Mouse (Mus musculus): ENCODE measurements around the gene Ncam1.

DNA sequence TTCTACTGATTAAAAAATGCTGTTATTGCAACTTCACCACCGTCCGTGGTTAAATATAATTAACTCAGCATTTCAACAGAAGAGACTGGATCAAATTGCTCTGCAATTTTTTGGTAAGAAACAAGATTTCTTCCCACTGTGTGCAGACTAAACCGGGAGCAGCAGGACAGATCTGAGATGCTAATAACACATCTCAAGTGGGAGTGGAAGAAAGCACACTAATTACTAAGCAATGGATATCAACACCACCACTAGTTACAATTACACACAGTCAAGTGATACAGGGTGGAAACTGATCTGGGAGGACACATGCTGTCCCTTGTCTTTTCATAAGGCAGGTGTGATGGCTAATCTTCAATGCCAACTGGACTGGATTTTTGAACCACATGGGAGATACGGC, 197.5 kb downstream of the Ncam1 start:
- TF ChIP-seq CTCF (IDR thresholded peaks at IDR 0.05; ENCODE audit: low read depth, low read length) (no peak), POLR2A (IDR thresholded peaks at IDR 0.05; ENCODE audit: borderline replicate concordance, low read depth, low read length) (no peak)

Measured in bone marrow macrophage, adult 2 months (primary cell).